Mouse (Mus musculus): ENCODE results near the gene Hdlbp.

The Hdlbp gene

DNA sequence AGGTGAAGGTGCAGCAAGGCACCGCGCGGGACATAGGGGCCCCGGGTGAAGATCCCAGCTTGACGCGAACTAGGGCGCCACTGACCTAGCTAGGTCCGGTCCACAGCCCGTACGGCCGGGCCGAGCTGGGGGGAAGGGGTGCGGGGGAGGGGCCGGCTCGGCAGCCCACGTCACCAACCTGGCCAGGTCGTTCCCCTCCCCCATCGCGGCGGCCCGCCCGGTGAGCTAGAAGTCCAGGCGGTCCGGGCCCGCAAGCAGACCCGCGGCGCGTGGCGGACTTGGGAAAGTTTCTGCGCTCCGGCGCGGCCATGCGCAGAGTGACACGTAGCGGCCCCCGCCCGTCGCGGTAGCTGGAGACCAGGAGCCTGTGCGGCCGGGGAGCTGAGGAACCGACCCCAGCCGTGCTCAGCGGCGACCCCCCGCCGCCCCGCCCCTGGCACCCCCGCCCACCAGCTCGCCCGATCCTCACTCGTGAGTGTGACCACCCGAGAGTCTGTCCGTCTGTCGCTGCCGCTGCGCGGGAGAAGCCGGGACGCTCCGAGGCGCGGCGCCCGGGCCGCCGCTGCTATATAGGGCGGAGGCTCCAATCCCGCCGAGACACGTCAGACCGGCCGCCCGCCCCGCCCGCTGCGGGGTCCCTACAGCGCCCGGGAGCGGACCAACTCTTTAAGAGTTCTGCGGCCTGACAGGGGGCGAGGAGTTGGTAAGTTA lies 33.3 kb downstream of the Hdlbp start:
- peak; percentile 90 for DNase-seq

DNA sequence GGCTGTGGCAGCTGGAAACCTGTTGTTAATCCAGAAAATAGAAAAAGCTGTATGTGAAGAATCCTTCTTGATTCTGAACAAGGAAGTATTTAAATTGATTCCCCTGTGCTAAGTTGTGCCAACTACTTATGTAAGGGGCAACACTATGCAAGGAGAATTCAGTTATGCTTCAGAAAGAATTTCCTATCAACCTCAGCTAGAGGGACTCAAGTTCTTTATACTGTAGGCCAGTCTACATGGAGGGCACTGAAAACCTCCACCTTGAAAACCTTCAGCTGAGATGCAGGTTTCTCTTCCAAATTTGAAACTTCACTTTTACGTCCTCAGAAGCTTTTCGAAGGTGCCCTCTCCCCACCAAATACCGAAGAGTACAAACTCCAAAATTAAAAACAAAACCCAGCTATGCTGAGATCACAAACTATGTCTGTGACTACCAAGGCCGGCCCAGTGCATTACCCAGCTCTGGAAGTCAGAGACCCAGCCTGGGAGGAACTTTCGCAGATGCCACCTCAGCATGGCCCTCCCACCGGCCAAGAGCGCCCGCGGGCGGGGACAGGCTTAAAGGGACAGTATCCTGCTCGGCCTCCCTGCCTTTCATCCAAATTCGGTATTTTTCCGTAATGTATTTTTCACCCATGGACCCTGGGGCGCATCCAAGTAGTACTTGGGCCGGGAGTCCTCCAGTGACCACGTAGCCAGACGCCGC lies 34.1 kb downstream of the Hdlbp start:
- DNase-seq, result peak; percentile 92

DNA sequence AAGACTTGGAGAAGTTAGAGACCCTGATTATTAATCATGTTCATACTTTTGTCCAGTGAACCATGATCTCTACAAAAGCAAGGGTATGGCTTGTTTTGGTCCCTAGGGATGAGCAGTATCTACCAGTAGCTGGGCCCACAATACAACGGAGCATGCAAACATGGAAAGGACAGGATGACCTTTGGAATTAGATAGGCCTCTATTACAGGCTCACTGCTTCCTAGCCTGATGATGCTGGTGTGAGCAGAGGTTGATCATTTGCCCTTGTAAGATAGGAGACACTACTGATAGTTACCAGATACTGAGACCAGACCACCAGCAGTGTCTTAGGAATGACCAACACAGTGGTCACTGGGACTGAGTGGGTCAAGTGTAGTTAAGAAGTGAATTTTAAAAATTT lies 39.3 kb downstream of the Hdlbp start:
- DNase-seq, result no peak

DNA sequence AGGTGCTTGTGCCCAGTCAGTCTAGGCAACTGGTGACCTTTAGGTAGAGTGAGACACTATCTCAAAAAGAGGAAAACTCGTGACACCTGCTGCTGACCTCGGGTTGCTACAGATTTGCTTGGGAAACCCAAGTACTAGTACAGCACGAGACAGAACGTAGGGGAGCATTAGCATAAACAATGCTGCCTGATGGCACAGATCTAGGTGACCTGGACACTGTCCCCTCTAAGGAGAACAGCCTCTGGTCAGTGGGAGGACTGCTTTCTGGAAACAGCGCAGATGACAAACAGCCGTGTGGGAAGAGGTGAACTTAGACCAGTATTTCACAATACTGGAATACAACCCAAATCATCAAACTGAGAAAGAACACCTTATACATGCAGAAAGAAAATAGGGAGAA lies 46.5 kb downstream of the Hdlbp start:
- no peak for DNase-seq

DNA sequence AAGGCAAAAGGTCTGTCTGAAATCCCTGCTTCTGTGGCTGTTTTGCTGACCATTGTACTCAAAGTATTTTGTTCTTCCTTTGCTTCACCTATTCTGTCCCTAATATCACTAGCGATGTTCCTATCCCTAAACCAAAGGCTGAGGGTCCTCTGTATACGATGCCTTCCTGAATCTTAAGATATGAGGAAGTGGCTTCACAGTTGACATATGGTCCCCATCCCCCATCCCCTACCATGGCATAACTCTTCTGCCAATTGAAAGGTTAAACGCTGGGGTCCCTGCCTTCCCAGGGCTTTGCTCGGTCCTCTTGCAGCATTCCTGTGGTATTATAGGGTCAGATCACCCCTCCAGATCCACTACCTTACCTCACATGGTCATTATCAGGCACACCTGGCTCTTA lies 75.2 kb downstream of the Hdlbp start:
- DNase-seq, result no peak

DNA sequence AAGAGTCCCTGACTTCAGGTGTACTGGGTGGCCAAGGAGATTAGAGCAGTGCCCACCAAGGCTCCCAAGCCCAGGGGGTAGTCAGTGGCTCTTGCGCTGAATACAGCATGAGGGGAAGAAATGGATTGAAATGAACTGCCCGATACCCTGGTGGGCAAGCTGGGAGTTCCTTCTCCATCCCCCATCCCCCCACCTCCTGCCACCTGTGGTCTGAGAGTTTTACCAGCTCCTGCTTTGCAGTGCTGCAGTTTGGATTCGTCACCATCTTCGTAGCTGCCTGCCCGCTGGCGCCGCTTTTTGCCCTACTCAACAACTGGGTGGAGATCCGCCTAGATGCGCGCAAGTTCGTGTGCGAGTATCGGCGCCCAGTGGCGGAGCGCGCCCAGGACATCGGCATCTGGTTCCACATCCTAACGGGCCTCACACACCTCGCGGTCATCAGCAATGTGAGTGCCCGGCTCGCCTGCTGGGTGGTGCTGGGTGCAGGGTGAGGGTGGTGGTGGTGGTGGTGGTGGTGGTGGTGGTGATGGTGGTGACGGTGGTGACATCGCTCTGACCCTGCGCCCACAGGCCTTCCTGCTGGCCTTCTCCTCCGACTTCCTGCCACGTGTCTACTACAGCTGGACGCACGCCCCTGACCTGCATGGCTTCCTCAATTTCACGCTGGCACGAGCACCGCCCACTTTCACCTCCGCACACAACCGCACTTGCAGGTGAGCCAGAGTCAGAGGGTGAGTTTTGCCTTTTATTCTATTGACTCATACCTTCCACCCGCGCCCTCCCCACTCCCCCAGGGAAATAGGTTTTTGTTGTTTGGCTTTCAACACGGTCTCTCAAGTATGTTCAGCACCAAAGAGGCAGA lies 77.2 kb downstream of the Hdlbp start:
- DNase-seq, result no peak

DNA sequence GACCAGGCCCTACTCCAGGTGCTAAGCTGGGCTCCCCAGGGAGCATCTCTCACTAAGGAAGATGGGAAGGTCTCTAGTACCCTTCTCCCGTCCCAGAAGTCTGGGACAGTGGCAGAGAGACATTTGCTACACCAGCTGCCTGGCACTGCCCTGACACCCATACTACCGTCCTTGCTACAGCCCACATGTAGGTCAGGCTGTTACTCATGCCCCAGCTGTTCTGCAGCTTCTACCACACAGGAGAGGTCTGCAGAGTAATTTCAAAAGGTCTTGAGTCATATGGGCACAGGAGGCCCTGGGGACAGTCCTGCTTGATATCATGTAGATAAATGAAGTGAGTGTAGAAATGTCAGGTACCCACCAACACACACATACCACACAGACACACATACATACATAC lies 89.7 kb downstream of the Hdlbp start:
- no peak for DNase-seq

DNA sequence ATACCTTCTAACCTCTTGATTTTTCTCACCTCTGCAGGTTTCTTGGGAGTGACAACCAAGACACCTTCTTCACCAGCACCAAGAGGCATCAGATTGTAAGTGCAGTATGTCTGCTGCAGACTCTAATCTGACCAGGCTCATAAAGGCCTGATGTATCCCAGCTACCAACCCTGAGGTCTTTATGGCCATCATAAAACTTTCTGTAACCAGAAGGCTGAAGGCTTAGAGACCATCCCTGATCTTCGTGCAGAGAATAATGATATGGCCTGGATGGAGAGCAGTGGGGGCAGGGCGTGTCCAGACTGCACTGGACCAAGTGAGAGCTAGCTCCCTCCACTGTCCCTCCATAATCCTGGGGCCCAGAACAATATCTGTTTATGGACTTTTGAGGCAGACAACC lies 91.4 kb downstream of the Hdlbp start:
- no peak for DNase-seq

DNA sequence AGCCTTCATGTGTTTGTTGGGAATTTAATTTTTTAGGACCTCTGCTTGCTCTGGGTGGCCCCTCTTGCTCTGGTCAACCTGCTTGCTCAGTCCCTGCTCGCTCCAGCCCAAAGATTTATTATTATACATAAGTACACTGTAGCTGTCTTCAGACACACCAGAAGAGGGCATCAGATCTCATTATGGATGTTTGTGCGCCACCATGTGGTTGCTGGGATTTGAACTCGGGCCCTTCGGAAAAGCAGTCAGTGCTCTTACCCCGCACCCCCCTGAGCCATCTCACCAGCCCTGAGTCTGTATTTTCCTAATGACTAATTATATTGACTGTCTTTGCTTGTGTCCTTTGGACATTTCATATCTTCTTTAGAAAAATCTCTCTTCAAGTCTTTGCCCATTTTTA lies 99.5 kb downstream of the Hdlbp start:
- no peak for DNase-seq

DNA sequence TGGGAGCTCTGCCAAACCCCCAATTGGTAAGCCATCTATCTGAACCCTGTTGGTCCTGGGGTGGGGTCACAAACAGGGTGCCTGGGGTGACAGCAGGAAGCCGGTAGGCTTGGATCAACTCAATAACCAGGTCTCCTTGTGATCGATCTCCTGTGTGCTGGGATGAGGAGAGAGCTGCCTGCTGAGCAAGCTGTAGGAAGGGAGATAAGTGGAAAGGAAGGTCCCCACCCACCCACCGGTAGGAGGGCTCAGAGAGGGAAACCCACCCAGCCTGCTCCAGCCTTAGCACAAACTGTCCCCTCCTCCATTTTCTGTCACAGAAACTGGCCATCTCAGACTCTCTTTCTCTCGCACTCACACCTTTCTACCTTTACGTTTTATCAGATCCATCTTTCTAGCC lies 101.3 kb downstream of the Hdlbp start:
- DNase-seq, result no peak

DNA sequence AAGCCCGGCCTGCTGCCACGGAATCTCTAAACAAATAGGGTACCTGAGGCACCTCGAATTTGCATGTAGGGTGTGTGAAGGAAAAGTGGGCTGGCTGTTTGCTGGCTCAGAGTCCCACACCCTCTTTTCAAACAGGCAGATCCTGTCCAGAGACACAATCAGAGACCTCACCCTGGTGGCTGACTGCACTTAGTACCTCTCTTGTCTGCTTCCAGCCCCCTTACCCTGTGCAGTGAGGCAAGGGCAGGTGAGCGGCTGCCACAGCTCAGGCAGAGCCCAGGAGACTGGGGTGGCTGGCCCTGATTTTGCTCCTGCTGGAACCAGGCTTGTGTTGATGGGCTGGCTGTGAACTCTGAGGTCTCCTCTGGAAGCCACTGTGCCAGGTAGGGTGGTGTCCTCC lies 105.0 kb downstream of the Hdlbp start, which contains the start of gene Ano7:
Gene Ano7, plus strand, starts transcription at position 266 of the 400 bp plus-strand sequence.
- DNase-seq, result no peak

DNA sequence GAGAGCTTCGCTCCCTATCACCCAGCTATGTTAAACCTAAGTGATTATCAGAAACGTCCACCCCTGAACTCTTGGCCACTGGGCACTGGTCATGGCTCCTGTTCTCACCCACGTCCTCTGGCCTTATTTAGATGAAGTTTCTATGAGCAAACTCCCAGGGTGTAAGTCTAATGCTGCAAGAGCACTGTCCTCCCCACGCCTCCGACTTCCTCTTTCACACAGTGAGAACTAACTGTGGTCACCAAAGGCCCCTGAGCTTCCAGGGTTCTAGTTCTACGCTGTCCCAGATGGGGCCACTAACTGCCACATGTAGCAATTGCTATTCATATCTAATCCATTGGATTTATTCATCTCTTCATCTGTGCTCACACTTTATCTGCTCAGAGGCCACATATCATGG lies 113.0 kb downstream of the Hdlbp start:
- DNase-seq, result no peak

DNA sequence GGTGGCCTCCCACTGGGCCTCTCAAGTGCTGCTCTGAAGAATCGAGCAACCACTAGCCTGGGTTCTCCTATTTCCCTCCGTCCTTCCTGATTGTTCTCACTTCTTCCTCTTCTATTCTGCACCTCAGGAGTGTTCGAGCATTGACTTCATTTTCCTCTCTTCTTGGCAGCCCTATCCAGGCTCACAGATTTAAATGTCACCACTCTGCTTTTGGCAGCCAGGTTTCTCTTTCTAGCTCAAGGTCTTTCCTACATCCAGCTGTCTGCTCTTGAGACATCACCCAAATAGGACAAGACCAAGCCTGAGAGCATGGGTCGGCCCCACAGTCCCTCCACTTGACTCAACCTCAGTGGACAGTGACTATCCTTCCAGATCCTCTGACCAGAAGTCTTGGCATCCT lies 116.0 kb downstream of the Hdlbp start:
- DNase-seq, result no peak

All from kidney, postnatal 14 days (tissue).